Mouse (Mus musculus) forebrain, postnatal 0 days (tissue): ENCODE results near the gene Noto. TPM values are rescaled to one million over a fixed set of nuclear protein-coding genes. Genes with fewer than 3 reads are reported as not detected.
A peak's percentile ranks its signal among the peaks of the same experiment; 100 is the strongest.

ENCODE experiments used
- ATAC-seq: fragments of 200-750 bp; cut with Nextera tagmentation; 2 replicates; pipeline ENCODE4 v1.8.0; 2017; ENCODE audit warnings: mild to moderate bottlenecking, moderate library complexity
- DNase-seq: peaks from one replicate; pipeline ENCODE4 v3.0.0-alpha.2; 2015
- H3K27ac ChIP-seq: fragments of 300-500 bp; sonication (generic); 2 replicates; pipeline ENCODE4 v1.5.1; 2014; ENCODE audit warnings: low read depth, mild to moderate bottlenecking, antibody characterized with exemption, low read length, moderate library complexity, mixed read lengths
- H3K27me3 ChIP-seq: fragments of 300-500 bp; sonication (generic); 2 replicates; pipeline ENCODE4 v1.6.1; 2014; ENCODE audit warnings: mild to moderate bottlenecking, low read length, mixed read lengths; ENCODE audit not compliant: insufficient read depth
- H3K36me3 ChIP-seq: fragments of 300-500 bp; sonication (generic); 2 replicates; pipeline ENCODE4 v1.6.1; 2014; ENCODE audit warnings: mild to moderate bottlenecking, moderate library complexity; ENCODE audit not compliant: insufficient read depth
- H3K4me1 ChIP-seq: fragments of 300-500 bp; sonication (generic); 2 replicates; pipeline ENCODE4 v1.6.1; 2014; ENCODE audit warnings: antibody characterized with exemption; ENCODE audit not compliant: insufficient read depth
- H3K4me2 ChIP-seq: fragments of 300-500 bp; sonication (generic); 2 replicates; pipeline ENCODE4 v1.6.1; 2014; ENCODE audit warnings: low read depth, mild to moderate bottlenecking, moderate library complexity
- H3K4me3 ChIP-seq: fragments of 300-500 bp; sonication (generic); 2 replicates; pipeline ENCODE4 v1.5.1; 2014; ENCODE audit warnings: low read depth, low read length, mixed read lengths
- H3K9ac ChIP-seq: fragments of 300-500 bp; sonication (generic); 2 replicates; pipeline ENCODE4 v1.6.1; 2014; ENCODE audit warnings: mild to moderate bottlenecking
- H3K9me3 ChIP-seq: fragments of 300-500 bp; sonication (generic); 2 replicates; pipeline ENCODE4 v1.6.1; 2016; ENCODE audit warnings: low read length
- CTCF ChIP-seq: sonication (generic); IDR thresholded peaks from 2 replicates; pipeline ENCODE4 v1.5.1; 2016; ENCODE audit warnings: antibody characterized with exemption, control low read depth, low read depth
- WGBS: fragments of 180-500 bp; shearing (Covaris S2); extraction: QIAGEN DNeasy Blood & Tissue Kit; methylation state at CpG from one replicate; pipeline ENCODE4 v1.1.7; 2014; 5-methylcytosine and 5-hydroxymethylcytosine counted together
- polyA plus RNA-seq: library from polyadenylated mRNA; unstranded; fragments of >200 nt; fragmentation: Nextera tagmentation; extraction: Ambion mirVana; gene quantifications from 2 replicates; pipeline ENCODE4 v1.2.1, GENCODE M21; 2015
- total RNA-seq: library from RNA; depleted of rRNA; stranded (reverse); fragments of >200 nt; gene quantifications from 2 replicates; pipeline ENCODE4 v1.2.3, GENCODE M21; 2014

The Noto gene
- total and polyA plus RNA-seq, 2 experiments from 2014 or later: not detected

- ATAC-seq (peak; percentile 85), DNase-seq (peak; percentile 82)
- Histone ChIP-seq H3K4me1 (no peaks in the 10 kb centered on the region), H3K27ac (no peak overlapping the region), H3K4me3 (no peak overlapping the region), H3K4me2 (no peak overlapping the region), H3K9me3 (no peaks in the 10 kb centered on the region), H3K27me3 (no peaks in the 10 kb centered on the region), H3K36me3 (no peaks in the 10 kb centered on the region), H3K9ac (no peak overlapping the region)
- WGBS: 26% methylated on average over 10 of the region's 10 CpGs
- TF ChIP-seq CTCF: peak; percentile 79
Observed at GRCm38 (mm10) chr6:85380201-85380900, 43.3 kb upstream of the Noto start.

DNA sequence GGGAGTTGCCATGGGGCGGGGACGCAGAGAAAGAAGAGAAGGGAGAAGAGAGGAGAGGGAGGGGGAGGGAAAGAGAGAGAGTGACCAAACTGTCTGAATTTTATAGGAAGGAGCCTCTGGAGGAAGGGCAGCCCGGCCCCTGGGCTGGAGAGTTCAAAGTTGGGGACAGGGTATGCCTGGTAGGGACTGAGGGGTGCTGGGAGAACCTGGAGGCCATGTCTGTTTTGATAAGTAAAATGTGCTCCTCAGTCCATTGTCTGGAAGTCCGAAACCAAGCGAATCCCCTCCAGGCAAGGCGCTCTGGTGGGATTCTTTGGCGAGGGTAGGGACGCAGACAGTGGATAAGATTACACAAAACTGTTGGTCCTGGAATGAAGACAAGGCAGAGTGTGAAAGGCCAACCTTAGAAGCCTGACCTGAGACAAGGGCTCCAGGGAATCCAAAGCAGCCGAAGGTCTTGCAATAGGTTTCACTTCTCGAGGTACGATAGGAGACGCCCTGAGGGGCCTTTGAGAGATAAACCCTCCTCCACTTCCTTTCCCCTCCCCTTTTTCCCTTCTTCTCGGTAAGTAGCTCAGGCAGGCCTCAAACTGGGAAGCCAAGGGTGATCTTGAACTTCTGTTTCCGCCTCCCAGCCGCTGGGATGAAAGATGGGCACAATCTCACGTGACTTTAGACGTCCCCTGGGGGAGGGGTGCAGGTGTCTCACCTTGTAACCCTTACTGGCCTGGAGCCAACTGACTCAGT is 42.6 kb upstream of the Noto start:
- no peak overlapping the region for H3K4me2 ChIP-seq
- no peak for TF ChIP-seq CTCF
- no peaks in the 10 kb centered on the region for H3K36me3 ChIP-seq
- no peak overlapping the region for H3K9ac ChIP-seq
- no peaks in the 10 kb centered on the region for H3K9me3 ChIP-seq
- ATAC-seq: peak; percentile 16; the same call in 1 of the 2 replicates
- no peaks in the 10 kb centered on the region for H3K27me3 ChIP-seq
- H3K4me3 ChIP-seq: no peak overlapping the region
- H3K27ac ChIP-seq: no peak overlapping the region
- H3K4me1 ChIP-seq: no peaks in the 10 kb centered on the region
- 24% methylated on average over 17 of the region's 17 CpGs for WGBS
- no peak for DNase-seq

DNA sequence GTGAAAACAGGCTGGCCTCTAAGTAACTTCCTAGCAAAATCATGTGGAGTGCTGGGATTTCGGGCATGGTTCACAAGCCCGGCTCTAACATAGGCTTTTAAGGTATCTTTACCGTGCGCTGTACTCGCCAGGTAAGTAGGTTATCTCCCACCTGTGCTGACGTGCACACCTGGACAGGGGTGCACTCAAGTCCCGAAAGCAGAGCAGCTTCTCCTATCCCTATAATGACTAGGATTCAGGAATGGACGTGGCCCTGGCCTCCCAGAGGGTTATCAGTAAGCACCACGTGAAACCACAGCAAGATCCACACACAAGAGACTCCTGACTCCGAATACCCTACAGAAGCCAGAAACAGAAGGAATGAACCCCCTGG is 42.1 kb upstream of the Noto start:
- Histone ChIP-seq H3K9ac (no peak overlapping the region), H3K27ac (no peak overlapping the region), H3K4me2 (no peak overlapping the region), H3K9me3 (no peaks in the 10 kb centered on the region), H3K4me3 (no peak overlapping the region), H3K27me3 (no peaks in the 10 kb centered on the region), H3K36me3 (no peaks in the 10 kb centered on the region), H3K4me1 (no peaks in the 10 kb centered on the region)
- TF ChIP-seq CTCF: no peak
- DNase-seq (no peak), ATAC-seq (no peak)
- 87% methylated on average over 10 of the region's 10 CpGs for WGBS

DNA sequence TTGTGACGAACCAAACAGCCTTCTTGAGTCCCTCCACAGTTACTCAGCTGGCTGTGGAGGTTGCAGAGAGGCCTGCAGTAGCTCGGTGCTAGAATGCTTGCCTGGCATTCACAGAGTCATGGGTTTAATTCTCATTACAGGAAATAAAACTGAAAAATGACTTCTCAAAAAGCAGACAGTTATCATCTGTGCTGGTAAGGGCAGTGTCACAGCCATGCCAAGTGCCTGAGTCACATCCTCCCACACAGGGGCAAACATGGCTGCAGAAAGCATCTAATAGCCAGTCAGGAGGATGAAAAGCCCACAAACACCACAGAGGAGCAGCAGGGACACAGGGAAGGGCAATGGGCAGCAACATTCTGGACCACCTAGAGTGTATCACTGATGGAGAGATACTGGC is 40.9 kb upstream of the Noto start:
- no peak overlapping the region for H3K9ac ChIP-seq
- H3K27me3 ChIP-seq: no peaks in the 10 kb centered on the region
- ATAC-seq (no peak), DNase-seq (no peak)
- no peaks in the 10 kb centered on the region for H3K4me1 ChIP-seq
- H3K4me3 ChIP-seq: no peak overlapping the region
- no peaks in the 10 kb centered on the region for H3K36me3 ChIP-seq
- 79% methylated on average over 2 of the region's 2 CpGs for WGBS
- TF ChIP-seq CTCF: no peak
- H3K4me2 ChIP-seq: no peak overlapping the region
- no peaks in the 10 kb centered on the region for H3K9me3 ChIP-seq
- no peak overlapping the region for H3K27ac ChIP-seq

DNA sequence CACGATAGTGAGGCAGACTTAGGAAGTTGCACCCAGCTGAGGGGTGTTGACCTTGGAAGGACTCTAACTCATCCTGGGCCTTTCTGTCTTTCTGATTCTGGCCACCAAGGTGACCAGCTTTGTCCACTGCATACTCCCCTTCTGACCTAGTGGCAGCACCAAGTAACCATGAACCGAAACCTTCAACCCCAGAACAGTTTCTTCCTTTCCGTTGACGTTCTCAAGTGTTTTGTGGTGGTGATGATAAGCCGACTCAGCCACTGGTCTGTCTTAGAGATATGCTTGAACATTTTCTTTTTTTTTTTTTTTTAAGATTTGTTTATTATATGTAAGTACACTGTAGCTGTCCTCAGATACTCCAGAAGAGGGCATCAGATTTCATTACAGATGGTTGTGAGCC is 35.1 kb upstream of the Noto start:
- Histone ChIP-seq H3K36me3 (no peaks in the 10 kb centered on the region), H3K9me3 (no peaks in the 10 kb centered on the region), H3K4me3 (no peak overlapping the region), H3K27ac (no peak overlapping the region), H3K9ac (no peak overlapping the region), H3K4me1 (no peaks in the 10 kb centered on the region), H3K4me2 (no peak overlapping the region), H3K27me3 (no peaks in the 10 kb centered on the region)
- 87% methylated on average over 5 of the region's 5 CpGs for WGBS
- no peak for ATAC-seq
- no peak for DNase-seq
- no peak for TF ChIP-seq CTCF

- H3K27me3 ChIP-seq: no peaks in the 10 kb centered on the region
- H3K4me2 ChIP-seq: no peak overlapping the region
- DNase-seq: peak; percentile 69
- no peak overlapping the region for H3K9ac ChIP-seq
- no peak overlapping the region for H3K4me3 ChIP-seq
- no peak overlapping the region for H3K27ac ChIP-seq
- ATAC-seq: no peak
- TF ChIP-seq CTCF: peak; percentile 82
- 24% methylated on average over 6 of the region's 7 CpGs for WGBS
- no peaks in the 10 kb centered on the region for H3K36me3 ChIP-seq
- no peaks in the 10 kb centered on the region for H3K9me3 ChIP-seq
- H3K4me1 ChIP-seq: no peaks in the 10 kb centered on the region
Observed at GRCm38 (mm10) chr6:85391803-85392202, 31.9 kb upstream of the Noto start.

- H3K27me3 ChIP-seq: no peaks in the 10 kb centered on the region
- H3K4me1 ChIP-seq: no peaks in the 10 kb centered on the region
- no peak for TF ChIP-seq CTCF
- DNase-seq: no peak
- H3K9ac ChIP-seq: no peak overlapping the region
- no peak overlapping the region for H3K4me2 ChIP-seq
- H3K36me3 ChIP-seq: no peaks in the 10 kb centered on the region
- H3K9me3 ChIP-seq: no peaks in the 10 kb centered on the region
- H3K27ac ChIP-seq: no peak overlapping the region
- ATAC-seq: no peak
- no peak overlapping the region for H3K4me3 ChIP-seq
- WGBS: 86% methylated on average over 2 of the region's 2 CpGs
Observed at GRCm38 (mm10) chr6:85395360-85395759, 28.3 kb upstream of the Noto start.
